ENCODE assay signal across 8 mouse cellular contexts in the genomic region with DNA sequence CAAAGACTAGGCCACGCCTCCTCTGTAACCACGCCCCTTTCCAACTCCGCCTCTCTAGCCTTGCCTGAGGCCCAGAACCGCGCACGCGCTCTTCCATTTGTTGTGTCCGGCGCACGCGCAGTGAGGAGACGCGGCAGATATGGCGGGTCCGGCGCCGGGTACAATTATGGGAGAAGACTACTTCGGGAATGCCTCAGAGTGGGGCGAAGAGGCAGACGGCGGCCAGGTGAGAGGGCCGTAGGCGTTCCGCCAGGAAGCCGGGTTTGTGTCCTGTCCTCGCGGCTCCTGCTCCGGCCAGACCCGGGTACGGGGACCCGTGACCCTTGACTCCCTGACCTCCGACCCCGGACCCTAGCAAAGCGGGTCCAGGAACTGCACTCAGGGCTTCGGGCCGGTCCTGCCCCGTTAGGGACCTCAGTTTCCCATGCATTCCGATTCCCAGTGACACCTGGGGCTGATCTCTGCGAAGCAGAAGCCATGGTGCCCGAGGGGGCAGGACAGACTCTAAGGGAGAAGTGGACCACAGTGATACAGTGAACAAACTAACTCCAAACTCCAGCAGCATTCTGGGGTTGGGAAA. TPM values are rescaled to one million over a fixed set of nuclear protein-coding genes. Genes with fewer than 3 reads are reported as not detected.
DNase-seq lines count a peak whose midpoint lies in the region; ATAC-seq and TF ChIP-seq lines count a peak whose summit lies in the region.

A gene (plus strand): TSS at position 74 of the 580 bp plus-strand sequence.

- WGBS in cerebellum, adult 2 months: under 1% methylated on average over 40 of the region's 40 CpGs
- WGBS in lung, embryonic 16.5 days: under 1% methylated on average over 40 of the region's 40 CpGs

- peaks cover 12% of the 10 kb centered on the region for H3K79me2 ChIP-seq in MEL (ENCODE audit: control insufficient read depth, insufficient read depth, low read length, poor library complexity)

- TF ChIP-seq EP300 in MEL (IDR thresholded peaks at IDR 0.05; ENCODE audit: low read depth in 1 of 2, low read length in 2 of 2): no peak

- peak within 1 kb of the TSS; percentile 92 to 94 for H3K4me3 ChIP-seq in MEL (ENCODE audit: control insufficient read depth in 1 of 2, insufficient read depth in 1 of 2, low read depth in 2 of 2, low read length in 2 of 2)
- H3K4me3 ChIP-seq in cerebellum, adult 2 months (replicated peaks; ENCODE audit: insufficient read depth, low read depth, low read length): peak within 1 kb of the TSS; percentile 77
- H3K4me3 ChIP-seq in lung, embryonic 16.5 days (ENCODE audit: low read length): peak within 1 kb of the TSS; percentile 97

- H3K9me3 ChIP-seq in MEL (replicated peaks; ENCODE audit: insufficient read depth, low read length): no peaks in the 10 kb centered on the region
- no peaks in the 10 kb centered on the region for H3K9me3 ChIP-seq in lung, embryonic 16.5 days (ENCODE audit: control insufficient read depth, low read length)

- TF ChIP-seq RAD21 in MEL (IDR thresholded peaks at IDR 0.05; ENCODE audit: low read depth, low read length): no peak

- peak; percentile 96 for DNase-seq in MEL (ENCODE audit: low read depth, low spot score)
- DNase-seq in cerebellum, adult 2 months: peak; percentile 91 to 94
- peak; percentile 96 for DNase-seq in forelimb bud, embryonic 11.5 days (ENCODE audit: low read depth, low spot score)
- peak; percentile 86 for DNase-seq in layer of hippocampus, adult 9-10 months (ENCODE audit: low spot score)
- DNase-seq in ovary, postnatal 10 days (ENCODE audit: low spot score): peak; percentile 84
- peak; percentile 89 to 96 for DNase-seq in thymus, postnatal 10 days (ENCODE audit: low spot score in 2 of 2)

- peak within 1 kb of the TSS; percentile 48 for H3K27ac ChIP-seq in MEL (ENCODE audit: control insufficient read depth, low read depth, low read length)
- no peak within 1 kb of the TSS for H3K27ac ChIP-seq in cerebellum, adult 2 months (ENCODE audit: insufficient read depth, low read length)
- H3K27ac ChIP-seq in lung, embryonic 16.5 days (ENCODE audit: low read length): peak within 1 kb of the TSS; percentile 47

- H3K4me2 ChIP-seq in lung, embryonic 16.5 days (ENCODE audit: low read depth, low read length): peak within 1 kb of the TSS; percentile 79

- ATAC-seq in hematopoietic stem cell, adult 5-6 weeks (replicated peaks in 1 of 2; ENCODE audit: insufficient read depth in 1 of 2, low FRiP score in 2 of 2, low TSS enrichment in 1 of 2, low read depth in 1 of 2, poor library complexity in 2 of 2, severe bottlenecking in 2 of 2): peak; percentile 96 to 98
- peak; percentile 97 for ATAC-seq in lung, embryonic 16.5 days (ENCODE audit: low read depth)

- peak within 1 kb of the TSS; percentile 94 for H3K9ac ChIP-seq in MEL (ENCODE audit: control insufficient read depth, low read depth, low read length, poor library complexity, severe bottlenecking)
- peak within 1 kb of the TSS; percentile 96 for H3K9ac ChIP-seq in lung, embryonic 16.5 days (ENCODE audit: low read length)

- no peak for TF ChIP-seq CTCF in MEL (IDR thresholded peaks at IDR 0.05 in 2 of 3, conservative IDR thresholded peaks at IDR 0.05 in 1 of 3; ENCODE audit: control insufficient read depth in 1 of 3, insufficient read depth in 1 of 3, low read depth in 2 of 3, low read length in 3 of 3, poor library complexity in 1 of 3, severe bottlenecking in 1 of 3)
- no peak for TF ChIP-seq CTCF in cerebellum, adult 2 months (IDR thresholded peaks at IDR 0.05; ENCODE audit: borderline replicate concordance, insufficient read depth, low read depth, low read length)

- H3K4me1 ChIP-seq in MEL (ENCODE audit: control insufficient read depth in 1 of 2, insufficient read depth in 2 of 2, low read length in 2 of 2): peaks cover 2 to 5% of the 10 kb centered on the region in 2 experiments; a peak in 2 of 4 replicates
- no peaks in the 10 kb centered on the region; the same call in 1 of the 2 replicates for H3K4me1 ChIP-seq in cerebellum, adult 2 months (ENCODE audit: control insufficient read depth, insufficient read depth, low read length)
- H3K4me1 ChIP-seq in lung, embryonic 16.5 days (replicated peaks; ENCODE audit: control insufficient read depth, insufficient read depth, low read length): peaks cover 13% of the 10 kb centered on the region

- TF ChIP-seq POLR2A in MEL (IDR thresholded peaks at IDR 0.05; ENCODE audit: control insufficient read depth in 1 of 2, insufficient read depth in 1 of 2, low read depth in 1 of 2, low read length in 2 of 2, poor library complexity in 1 of 2): peak; percentile 45 to 81; a peak in 3 of 4 replicates
- TF ChIP-seq POLR2A in cerebellum, adult 2 months (IDR thresholded peaks at IDR 0.05; ENCODE audit: borderline replicate concordance, insufficient read depth, low read length): peak; percentile 56; the same call in 1 of the 2 replicates

- no peaks in the 10 kb centered on the region for H3K27me3 ChIP-seq in MEL (ENCODE audit: control insufficient read depth in 1 of 2, insufficient read depth in 2 of 2, low read length in 2 of 2)
- no peaks in the 10 kb centered on the region for H3K27me3 ChIP-seq in cerebellum, adult 2 months (ENCODE audit: control insufficient read depth, insufficient read depth, low read length)
- H3K27me3 ChIP-seq in lung, embryonic 16.5 days (ENCODE audit: control insufficient read depth, insufficient read depth, low read depth, low read length): no peaks in the 10 kb centered on the region

- no peaks in the 10 kb centered on the region; a peak in 1 of 4 replicates for H3K36me3 ChIP-seq in MEL (ENCODE audit: control insufficient read depth in 1 of 2, insufficient read depth in 2 of 2, low read length in 2 of 2)
- peaks cover 2% of the 10 kb centered on the region; the same call in 1 of the 2 replicates for H3K36me3 ChIP-seq in lung, embryonic 16.5 days (ENCODE audit: control insufficient read depth, insufficient read depth, low read length)

TF ChIP-seq in MEL, 35 proteins besides CTCF, POLR2A, EP300 and RAD21:
- TF ChIP-seq MXI1 (IDR thresholded peaks at IDR 0.05; ENCODE audit: low read depth, low read length) (peak; percentile 25; the same call in 1 of the 2 replicates), UBTF (IDR thresholded peaks at IDR 0.05; ENCODE audit: borderline replicate concordance, insufficient read depth, low read depth, low read length) (no peak), GABPA (IDR thresholded peaks at IDR 0.05; ENCODE audit: low read depth, low read length) (no peak), NELFE (IDR thresholded peaks at IDR 0.05; ENCODE audit: low read depth, low read length) (peak; percentile 89), TCF12 (IDR thresholded peaks at IDR 0.05; ENCODE audit: low read depth, low read length) (peak; percentile 46), NRF1 (IDR thresholded peaks at IDR 0.05; ENCODE audit: insufficient read depth, low read depth, low read length, poor library complexity, severe bottlenecking) (peak; percentile 99), BHLHE40 (IDR thresholded peaks at IDR 0.05; ENCODE audit: borderline replicate concordance, low read depth, low read length) (no peak), HCFC1 (IDR thresholded peaks at IDR 0.05; ENCODE audit: low read depth, low read length) (peak; percentile 76; the same call in 1 of the 2 replicates), ETS1 (IDR thresholded peaks at IDR 0.05; ENCODE audit: low read depth, low read length) (no peak), MAX (IDR thresholded peaks at IDR 0.05; ENCODE audit: low read length) (0 out of 2 replicates have a peak, but pooled peaks have one; percentile 24), USF1 (IDR thresholded peaks at IDR 0.05; ENCODE audit: low read depth, low read length) (0 out of 2 replicates have a peak, but pooled peaks have one; percentile 3), TBP (IDR thresholded peaks at IDR 0.05; ENCODE audit: low read depth, low read length) (no peak), SIN3A (IDR thresholded peaks at IDR 0.05; ENCODE audit: low read length) (peak; percentile 55; the same call in 1 of the 2 replicates), POLR2AphosphoS2 (IDR thresholded peaks at IDR 0.05; ENCODE audit: low read length) (peak; percentile 49; the same call in 1 of the 2 replicates), JUND (IDR thresholded peaks at IDR 0.05; ENCODE audit: low read depth, low read length) (no peak), CHD2 (IDR thresholded peaks at IDR 0.05; ENCODE audit: low read length) (peak; percentile 54; the same call in 1 of the 2 replicates)
TF ChIP-seq in MEL: peak in this region for 10.

RNA-seq across cellular contexts. Expression of the gene that starts here (rescaled TPM):
- 43.8 and 46.8 TPM in 2 replicates for total RNA-seq in MEL (2012; rRNA removed)
- polyA plus RNA-seq in MEL (2012; ENCODE audit: insufficient read depth in 1 of 2, insufficient read length in 2 of 2, low read depth in 1 of 2, low replicate concordance in 2 of 2, missing spikeins in 1 of 2): 10 to 100 TPM; 74.8 to 89.0 TPM
- polyA plus RNA-seq in cerebellum, adult 2 months (2012; rRNA removed): 74.0 and 77.4 TPM in 2 replicates
- 43.4 and 50.9 TPM in 2 replicates for total RNA-seq in hematopoietic stem cell, adult 5-6 weeks (2017)
- 136 and 140 TPM in 2 replicates for polyA plus RNA-seq in lung, embryonic 16.5 days (2015; fragmentation: Nextera tagmentation; extraction: Ambion mirVana)
